Mouse (Mus musculus) left cerebral cortex, postnatal 25 days (tissue): Measurements from ENCODE around the gene Pyy. TPM values are rescaled to one million over a fixed set of nuclear protein-coding genes. Genes with fewer than 3 reads are reported as not detected.

Source experiments
- total RNA-seq, 2 experiments: library from RNA; stranded (reverse); gene quantifications; 2 replicates each; pipeline ENCODE4 v1.2.3; 2021

Pyy gene
- total RNA-seq, 2 experiments from 2014 or later = not detected

Other genes starting within 250 kb of the Pyy start
- gene Meox1, start 213.5 kb downstream of the Pyy start, total RNA-seq = under 1 TPM; 0.53 to 0.78 TPM
- not detected for gene Sost, start 140.8 kb downstream of the Pyy start, total RNA-seq
- gene Cfap97d1, start 123.6 kb downstream of the Pyy start, total RNA-seq = not detected
- gene Dusp3, start 120.8 kb downstream of the Pyy start, total RNA-seq = 100 to 1,000 TPM; 217 to 237 TPM
- gene Mpp3, start 79.4 kb downstream of the Pyy start, total RNA-seq = 10 to 100 TPM; 71.2 to 72.9 TPM
- gene Cd300lg, start 66.3 kb downstream of the Pyy start, total RNA-seq = not detected
- 100 to 1,000 TPM; 153 to 174 TPM for gene Mpp2, start 19.3 kb downstream of the Pyy start, total RNA-seq
- gene Ppy, start 6.5 kb downstream of the Pyy start, total RNA-seq = not detected
- gene Nags, start 37.7 kb upstream of the Pyy start, total RNA-seq = not detected
- 10 to 100 TPM; 24.8 to 28.0 TPM for gene Tmem101, start 48.6 kb upstream of the Pyy start, total RNA-seq
- gene Lsm12, start 77.5 kb upstream of the Pyy start, total RNA-seq = 10 to 100 TPM; 58.3 to 66.4 TPM
- 10 to 100 TPM; 55.7 to 61.8 TPM for gene G6pc3, start 81.8 kb upstream of the Pyy start, total RNA-seq
- 100 to 1,000 TPM; 243 to 261 TPM for gene Hdac5, start 122.3 kb upstream of the Pyy start, total RNA-seq
- gene BC030867, start 141.1 kb upstream of the Pyy start, total RNA-seq = 1 to 10 TPM in 1 of 2 experiments, under 1 TPM in 1; 0.94 to 1.1 TPM
- 1 to 10 TPM; 1.2 TPM for gene Asb16, start 160.9 kb upstream of the Pyy start, total RNA-seq
- gene Tmub2, start 177.1 kb upstream of the Pyy start, total RNA-seq = 10 to 100 TPM; 67.8 to 71.4 TPM
- 100 to 1,000 TPM; 231 to 242 TPM for gene Atxn7l3, start 188.8 kb upstream of the Pyy start, total RNA-seq
- 100 to 1,000 TPM; 123 to 127 TPM for gene Ubtf, start 211.9 kb upstream of the Pyy start, total RNA-seq